Mouse (Mus musculus) spleen, adult 2 months (tissue): ENCODE data around the gene Efna5.

Source experiments
- CTCF ChIP-seq: fragments of 200-500 bp; IDR thresholded peaks from 2 replicates; pipeline ENCODE4 v1.5.1; 2011; ENCODE audit warnings: mild to moderate bottlenecking, inconsistent platforms; ENCODE audit not compliant: insufficient read depth, insufficient read length, insufficient replicate concordance; ENCODE audit errors: extremely low read depth
- POLR2A ChIP-seq: fragments of 200-500 bp; IDR thresholded peaks from 2 replicates; pipeline ENCODE4 v1.6.1; 2011; ENCODE audit warnings: low read depth, low read length, inconsistent platforms

GRCm38 (mm10) chr17:62889991-62890390, 8.9 kb upstream of the Efna5 start:
- no peak for TF ChIP-seq POLR2A
- no peak for TF ChIP-seq CTCF
